Mouse (Mus musculus) adrenal gland (tissue): ENCODE measurements around the gene Izumo3.
"Not testable (repeated sequence)": the region's sequence is repeated elsewhere in the genome, so short reads cannot be mapped to it uniquely, and the experiment has no call there.

ENCODE experiments used
- intact Hi-C: fragments of 180-260 bp; cut with DNase I; formaldehyde crosslinking; loops from one replicate; pipeline ENCODE4 v1.15.1; 2025
- long read RNA-seq, 2 experiments: library from polyadenylated mRNA; unstranded; transcript quantifications; one replicate each; pipeline ENCODE4 v2.0.0; 2020; ENCODE audit warnings: borderline replicate concordance in 1 of 2; ENCODE audit not compliant: insufficient replicate concordance in 1 of 2

Izumo3 gene
- long read RNA-seq, experiment 1, result 0 reads
- long read RNA-seq, experiment 2, result 0 reads

GRCm38 (mm10) chr4:92147134-92147533 is at the start of gene Izumo3:
Izumo3 (minus strand) TSS chr4:92147234.
- intact Hi-C loops, result no loop called here

GRCm38 (mm10) chr4:92191649-92192048 is 44.6 kb upstream of the Izumo3 start, which contains the start of gene Gm12666:
Gm12666 (minus strand) TSS chr4:92191749.
- intact Hi-C loops, result not testable (repeated sequence)

GRCm38 (mm10) chr4:92152646-92153045 is 5.6 kb upstream of the Izumo3 start:
- intact Hi-C loops, result no loop called here

GRCm38 (mm10) chr4:92111390-92111988 is 35.5 kb downstream of the Izumo3 start:
- intact Hi-C loops, result no loop called here

GRCm38 (mm10) chr4:92097386-92097785 is 49.6 kb downstream of the Izumo3 start:
- intact Hi-C loops, result no loop called here

- intact Hi-C loops, result no loop called here
Measured at GRCm38 (mm10) chr4:92095951-92096350, 51.1 kb downstream of the Izumo3 start.
